Mouse (Mus musculus) liver, embryonic 16.5 days (tissue): ENCODE measurements at regions not wholly inside any gene's neighbourhood (a gene's known extent, or its start where the extent isn't known, plus 50 kb on each side); places are given as distances from the start of the nearest gene placed in this dataset.

Experiments
- ATAC-seq: fragments of 200-750 bp; cut with Nextera tagmentation; 2 replicates; pipeline ENCODE4 v1.8.0; 2017; ENCODE audit warnings: low read depth, mild to moderate bottlenecking, moderate number of reproducible peaks, moderate library complexity
- H3K27ac ChIP-seq: fragments of 300-500 bp; sonication (generic); 2 replicates; pipeline ENCODE4 v1.5.1; 2014; ENCODE audit warnings: mild to moderate bottlenecking, low read length
- H3K27me3 ChIP-seq: fragments of 300-500 bp; sonication (generic); 2 replicates; pipeline ENCODE4 v1.6.1; 2014; ENCODE audit warnings: low read depth, low read length, mixed read lengths; ENCODE audit not compliant: control insufficient read depth, insufficient read depth
- H3K36me3 ChIP-seq: fragments of 300-500 bp; sonication (generic); 2 replicates; pipeline ENCODE4 v1.6.1; 2014; ENCODE audit warnings: mild to moderate bottlenecking; ENCODE audit not compliant: control insufficient read depth, insufficient read depth
- H3K4me1 ChIP-seq: fragments of 300-500 bp; sonication (generic); 2 replicates; pipeline ENCODE4 v1.6.1; 2014; ENCODE audit warnings: low read depth, low read length, mixed read lengths; ENCODE audit not compliant: control insufficient read depth
- H3K4me2 ChIP-seq: fragments of 300-500 bp; sonication (generic); 2 replicates; pipeline ENCODE4 v1.6.1; 2014; ENCODE audit warnings: low read depth, low read length, mixed read lengths
- H3K4me3 ChIP-seq: fragments of 300-500 bp; sonication (generic); 2 replicates; pipeline ENCODE4 v1.5.1; 2014; ENCODE audit warnings: low read depth, mild to moderate bottlenecking, low read length
- H3K9ac ChIP-seq: fragments of 300-500 bp; sonication (generic); 2 replicates; pipeline ENCODE4 v1.6.1; 2014; ENCODE audit warnings: low read depth, low read length
- H3K9me3 ChIP-seq: fragments of 300-500 bp; sonication (generic); replicated peaks from 2 replicates; pipeline ENCODE4 v1.6.1; 2016; ENCODE audit warnings: low read length; ENCODE audit not compliant: control insufficient read depth
- WGBS: fragments of 180-500 bp; shearing (Covaris S2); extraction: QIAGEN DNeasy Blood & Tissue Kit; methylation state at CpG from one replicate; pipeline ENCODE4 v1.1.7; 2014; ENCODE audit not compliant: insufficient replicate concordance; 5-methylcytosine and 5-hydroxymethylcytosine counted together

GRCm38 (mm10) chr4:34429456-34430235 is 121.1 kb upstream of the Akirin2 start:
- Histone ChIP-seq H3K36me3 (no peaks in the 10 kb centered on the region), H3K27me3 (no peaks in the 10 kb centered on the region), H3K4me2 (no peak overlapping the region), H3K9me3 (no peaks in the 10 kb centered on the region), H3K9ac (no peak overlapping the region), H3K4me3 (no peak overlapping the region), H3K4me1 (no peaks in the 10 kb centered on the region), H3K27ac (no peak overlapping the region)
- WGBS: 47% methylated on average over 22 of the region's 22 CpGs
- no peak for ATAC-seq

DNA sequence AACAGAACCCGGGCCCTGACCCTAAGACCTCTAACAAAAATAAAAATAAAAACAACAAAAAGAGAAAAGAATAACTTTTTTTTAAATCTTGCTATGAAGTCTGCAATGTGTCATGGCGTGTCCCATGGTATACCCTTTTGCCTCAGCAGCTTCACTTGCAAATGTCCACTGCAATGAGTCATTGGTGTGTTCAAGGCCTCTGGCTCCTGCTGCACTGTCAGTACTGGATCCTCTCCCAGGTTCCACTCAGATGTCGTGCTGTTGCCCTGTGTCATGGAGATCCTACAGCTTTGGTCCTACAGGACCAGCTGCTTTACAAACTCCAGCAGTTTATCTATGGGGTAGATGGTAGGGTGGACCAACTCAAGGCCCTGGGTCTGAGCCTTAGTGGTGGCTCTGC is 113.4 kb upstream of the Akirin2 start:
- no peaks in the 10 kb centered on the region for H3K4me1 ChIP-seq
- H3K9ac ChIP-seq: no peak overlapping the region
- no peaks in the 10 kb centered on the region for H3K27me3 ChIP-seq
- no peak overlapping the region for H3K4me2 ChIP-seq
- H3K4me3 ChIP-seq: no peak overlapping the region
- no peaks in the 10 kb centered on the region for H3K9me3 ChIP-seq
- ATAC-seq: no peak
- H3K27ac ChIP-seq: no peak overlapping the region
- no peaks in the 10 kb centered on the region for H3K36me3 ChIP-seq
- 50% methylated on average over 3 of the region's 3 CpGs for WGBS

DNA sequence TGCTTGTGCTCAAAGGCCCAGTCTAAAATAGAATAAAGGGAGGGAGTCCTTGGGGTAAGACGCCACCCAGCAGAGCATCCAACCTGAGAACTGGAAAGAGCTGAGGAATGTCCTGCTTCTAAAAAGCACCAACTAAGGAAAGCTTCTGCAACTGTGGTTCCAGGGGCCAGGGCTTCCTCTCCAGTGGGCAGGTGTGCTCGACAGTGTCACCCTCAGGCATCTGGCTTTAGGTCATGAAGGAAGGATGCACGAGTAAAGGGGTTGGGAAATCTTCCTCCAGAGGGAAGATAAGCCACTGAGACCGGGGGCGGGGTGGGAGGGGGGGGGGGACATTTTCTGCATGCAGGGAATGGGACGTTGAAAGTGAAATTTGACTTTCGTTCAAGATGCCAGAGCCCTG is 101.2 kb upstream of the Akirin2 start:
- 66% methylated on average over 7 of the region's 7 CpGs for WGBS

DNA sequence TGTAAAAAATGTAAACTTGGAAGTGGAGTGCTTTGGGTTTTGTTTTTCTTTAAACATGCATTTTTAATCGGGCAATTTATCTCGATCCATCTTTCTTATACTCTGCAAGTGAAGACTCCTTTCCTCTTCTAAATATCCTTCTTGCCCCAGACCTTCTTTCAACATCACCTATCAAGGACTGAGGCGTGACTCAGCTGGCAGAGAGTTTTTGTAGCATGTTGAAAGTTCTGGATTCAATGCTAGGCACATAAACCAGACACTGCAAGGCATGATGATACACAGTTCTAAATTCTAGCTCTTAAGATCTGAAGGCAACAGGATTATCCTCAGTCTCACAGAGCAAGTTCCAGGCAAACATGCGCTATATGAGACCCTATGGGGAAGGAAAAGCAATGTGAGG is 88.1 kb upstream of the Akirin2 start:
- H3K4me2 ChIP-seq: no peak overlapping the region
- H3K4me1 ChIP-seq: no peaks in the 10 kb centered on the region
- WGBS: 73% methylated on average over 4 of the region's 4 CpGs
- H3K9ac ChIP-seq: no peak overlapping the region
- H3K9me3 ChIP-seq: no peaks in the 10 kb centered on the region
- no peaks in the 10 kb centered on the region for H3K36me3 ChIP-seq
- H3K27me3 ChIP-seq: no peaks in the 10 kb centered on the region
- no peak overlapping the region for H3K4me3 ChIP-seq
- H3K27ac ChIP-seq: no peak overlapping the region
- ATAC-seq: no peak

More for the DNA sequence above, 101.2 kb upstream of the Akirin2 start:
- no peak for ATAC-seq
- no peaks in the 10 kb centered on the region for H3K36me3 ChIP-seq
- no peak overlapping the region for H3K4me2 ChIP-seq
- no peak overlapping the region for H3K4me3 ChIP-seq
- no peaks in the 10 kb centered on the region for H3K27me3 ChIP-seq
- H3K9me3 ChIP-seq: no peaks in the 10 kb centered on the region
- no peak overlapping the region for H3K9ac ChIP-seq
- H3K4me1 ChIP-seq: no peaks in the 10 kb centered on the region
- no peak overlapping the region for H3K27ac ChIP-seq

GRCm38 (mm10) chr4:34465845-34466244 is 84.9 kb upstream of the Akirin2 start:
- H3K27ac ChIP-seq: no peak overlapping the region
- no peaks in the 10 kb centered on the region for H3K4me1 ChIP-seq
- ATAC-seq: no peak
- H3K4me3 ChIP-seq: no peak overlapping the region
- WGBS: 66% methylated on average over 2 of the region's 2 CpGs
- no peak overlapping the region for H3K9ac ChIP-seq
- H3K4me2 ChIP-seq: no peak overlapping the region
- no peaks in the 10 kb centered on the region for H3K36me3 ChIP-seq
- H3K9me3 ChIP-seq: no peaks in the 10 kb centered on the region
- no peaks in the 10 kb centered on the region for H3K27me3 ChIP-seq

DNA sequence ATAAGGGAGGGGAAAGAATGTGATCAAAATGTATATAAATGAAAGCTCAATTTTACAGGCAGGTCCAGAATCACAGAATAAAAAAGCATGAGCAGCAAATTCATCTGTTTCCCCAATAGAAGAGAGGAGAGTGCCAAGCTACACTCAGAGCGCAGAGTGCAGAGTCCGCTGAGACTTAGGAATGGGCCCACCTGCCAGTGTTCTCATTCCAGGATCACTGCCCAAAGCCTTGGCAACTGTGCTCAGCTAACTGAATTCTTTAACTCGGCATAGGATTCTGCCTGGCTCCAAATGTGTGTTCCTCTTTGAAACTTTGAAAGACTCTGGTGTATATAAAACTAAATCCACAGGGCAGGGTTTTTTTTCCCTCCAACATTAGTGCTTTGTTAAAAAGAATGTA is 84.4 kb upstream of the Akirin2 start:
- H3K4me3 ChIP-seq: no peak overlapping the region
- ATAC-seq: no peak
- H3K27me3 ChIP-seq: no peaks in the 10 kb centered on the region
- no peaks in the 10 kb centered on the region for H3K4me1 ChIP-seq
- no peak overlapping the region for H3K9ac ChIP-seq
- H3K36me3 ChIP-seq: no peaks in the 10 kb centered on the region
- WGBS: 64% methylated on average over 3 of the region's 3 CpGs
- no peaks in the 10 kb centered on the region for H3K9me3 ChIP-seq
- no peak overlapping the region for H3K4me2 ChIP-seq
- H3K27ac ChIP-seq: no peak overlapping the region

DNA sequence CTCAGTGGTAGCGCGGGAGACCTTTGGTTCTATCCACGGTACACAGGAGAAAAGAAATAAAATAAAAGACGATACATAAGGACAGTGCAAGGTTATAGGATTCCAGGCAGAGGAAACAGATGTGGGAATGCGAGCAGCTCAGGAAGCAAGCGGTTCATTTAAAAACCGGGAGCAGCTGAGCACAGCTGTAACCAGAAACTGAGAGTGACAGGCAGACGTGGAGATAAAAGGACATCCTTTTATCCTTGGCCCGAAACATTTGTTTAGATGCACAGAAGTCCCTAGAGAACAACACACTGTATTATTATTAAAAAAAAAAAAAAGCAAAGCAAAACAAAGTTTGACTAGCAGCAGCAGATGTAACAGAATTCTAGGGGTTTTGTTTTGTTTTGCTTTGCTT is 82.6 kb upstream of the Akirin2 start:
- ATAC-seq: no peak
- no peaks in the 10 kb centered on the region for H3K27me3 ChIP-seq
- H3K4me1 ChIP-seq: no peaks in the 10 kb centered on the region
- no peaks in the 10 kb centered on the region for H3K9me3 ChIP-seq
- no peak overlapping the region for H3K4me2 ChIP-seq
- no peak overlapping the region for H3K9ac ChIP-seq
- WGBS: 45% methylated on average over 9 of the region's 9 CpGs
- no peak overlapping the region for H3K4me3 ChIP-seq
- no peak overlapping the region for H3K27ac ChIP-seq
- H3K36me3 ChIP-seq: no peaks in the 10 kb centered on the region

- H3K9me3 ChIP-seq: no peaks in the 10 kb centered on the region
- 53% methylated on average over 5 of the region's 5 CpGs for WGBS
- H3K36me3 ChIP-seq: no peaks in the 10 kb centered on the region
- no peaks in the 10 kb centered on the region for H3K27me3 ChIP-seq
- no peak overlapping the region for H3K9ac ChIP-seq
- no peak overlapping the region for H3K27ac ChIP-seq
- no peaks in the 10 kb centered on the region for H3K4me1 ChIP-seq
- ATAC-seq: no peak
- H3K4me3 ChIP-seq: no peak overlapping the region
- no peak overlapping the region for H3K4me2 ChIP-seq
Measured at GRCm38 (mm10) chr4:34475792-34476448, 74.8 kb upstream of the Akirin2 start.

- ATAC-seq: no peak
- Histone ChIP-seq H3K27ac (no peak overlapping the region), H3K36me3 (no peaks in the 10 kb centered on the region), H3K4me3 (no peak overlapping the region), H3K9me3 (no peaks in the 10 kb centered on the region), H3K4me1 (no peaks in the 10 kb centered on the region), H3K27me3 (no peaks in the 10 kb centered on the region), H3K9ac (no peak overlapping the region), H3K4me2 (no peak overlapping the region)
- 62% methylated on average over 1 of the region's 1 CpGs for WGBS
Measured at GRCm38 (mm10) chr4:34484273-34484672, 66.5 kb upstream of the Akirin2 start.
